Mouse (Mus musculus) CH12.LX (cell line): ENCODE measurements around the gene Hyal3. TPM values are rescaled to one million over a fixed set of nuclear protein-coding genes. Genes with fewer than 3 reads are reported as not detected.

ENCODE experiments used
- DNase-seq: peaks from one replicate; pipeline ENCODE4 v3.0.0-alpha.2; 2013; ENCODE audit errors: extremely low read depth
- H3K27ac ChIP-seq: 2 replicates; pipeline ENCODE4 v1.5.1; 2012; ENCODE audit warnings: low read depth, mild to moderate bottlenecking, control low read depth, moderate library complexity; ENCODE audit not compliant: insufficient read depth
- H3K27me3 ChIP-seq: replicated peaks from 2 replicates; pipeline ENCODE3; 2012; ENCODE audit warnings: inconsistent platforms
- H3K36me3 ChIP-seq, 2 experiments: replicated peaks in 1 of 2; 2 replicates each; pipeline versions ENCODE3 to v1.6.1; 2012; ENCODE audit warnings: inconsistent platforms in 1 of 2, low read length in 1 of 2, mild to moderate bottlenecking in 1 of 2, mixed read lengths in 1 of 2, moderate library complexity in 1 of 2; ENCODE audit not compliant: control insufficient read depth in 1 of 2, insufficient read depth in 1 of 2
- H3K4me1 ChIP-seq, 2 experiments: 2 replicates each; pipeline ENCODE4 v1.6.1; 2012; ENCODE audit warnings: inconsistent platforms in 1 of 2, moderate library complexity in 1 of 2; ENCODE audit not compliant: insufficient read depth in 2 of 2, control insufficient read depth in 1 of 2
- H3K4me2 ChIP-seq: 2 replicates; pipeline ENCODE4 v1.6.1; 2012; ENCODE audit warnings: low read depth, mild to moderate bottlenecking, control low read depth; ENCODE audit not compliant: poor library complexity, insufficient read depth, severe bottlenecking
- H3K4me3 ChIP-seq, 3 experiments: fragments of 150-350 bp in 1 of 3; sonication (generic) in 1 of 3; replicated peaks in 1 of 3; 2 replicates each; pipeline versions ENCODE3 to v1.5.1; 2011 to 2012; ENCODE audit warnings: low read depth in 2 of 3, low read length in 2 of 3, mild to moderate bottlenecking in 2 of 3, moderate library complexity in 2 of 3, control low read depth in 1 of 3, improper control_type of control experiment in 1 of 3, inconsistent platforms in 1 of 3, mixed read lengths in 1 of 3; ENCODE audit not compliant: poor library complexity in 1 of 3
- H3K79me2 ChIP-seq: replicated peaks from 2 replicates; pipeline ENCODE4 v1.6.1; 2012; ENCODE audit warnings: mild to moderate bottlenecking, moderate library complexity; ENCODE audit not compliant: control insufficient read depth, poor library complexity, insufficient read depth, severe bottlenecking; ENCODE audit errors: extremely low read depth
- H3K9ac ChIP-seq: 2 replicates; pipeline ENCODE4 v1.6.1; 2012; ENCODE audit warnings: low read depth, mild to moderate bottlenecking, control low read depth, moderate library complexity; ENCODE audit not compliant: insufficient read depth
- H3K9me3 ChIP-seq: replicated peaks from 2 replicates; pipeline ENCODE3; 2012; ENCODE audit warnings: low read length, inconsistent platforms, mixed read lengths
- BHLHE40 ChIP-seq: IDR thresholded peaks from 2 replicates; pipeline ENCODE4 v1.6.1; 2011; ENCODE audit warnings: mild to moderate bottlenecking, low read depth, low read length, improper control_type of control experiment
- CHD2 ChIP-seq: IDR thresholded peaks from 2 replicates; pipeline ENCODE4 v1.6.1; 2011; ENCODE audit warnings: low read length, improper control_type of control experiment
- CTCF ChIP-seq, 2 experiments: IDR thresholded peaks in 1 of 2; conservative IDR thresholded peaks in 1 of 2; 2 replicates each; pipeline ENCODE4 v1.5.1; 2011 to 2012; ENCODE audit warnings: low read depth in 2 of 2, low read length in 2 of 2, improper control_type of control experiment in 1 of 2, inconsistent platforms in 1 of 2, mild to moderate bottlenecking in 1 of 2, moderate library complexity in 1 of 2
- GABPA ChIP-seq: IDR thresholded peaks from 2 replicates; pipeline ENCODE4 v1.6.1; 2012; ENCODE audit warnings: low read depth, low read length, improper control_type of control experiment, inconsistent platforms; ENCODE audit not compliant: insufficient replicate concordance
- HCFC1 ChIP-seq: IDR thresholded peaks from 2 replicates; pipeline ENCODE4 v1.6.1; 2012; ENCODE audit warnings: low read depth, mild to moderate bottlenecking, inconsistent platforms, low read length, improper control_type of control experiment
- JUND ChIP-seq: conservative IDR thresholded peaks from 2 replicates; pipeline ENCODE4 v1.6.1; 2011; ENCODE audit warnings: low read depth, low read length, improper control_type of control experiment
- KAT2A ChIP-seq: IDR thresholded peaks from 2 replicates; pipeline ENCODE4 v1.6.1; 2012; ENCODE audit warnings: low read length, improper control_type of control experiment, inconsistent platforms; ENCODE audit not compliant: insufficient replicate concordance
- MAFK ChIP-seq: IDR thresholded peaks from 2 replicates; pipeline ENCODE4 v1.6.1; 2011; ENCODE audit warnings: low read length, improper control_type of control experiment; ENCODE audit not compliant: insufficient replicate concordance
- MAX ChIP-seq: IDR thresholded peaks from 2 replicates; pipeline ENCODE4 v1.6.1; 2011; ENCODE audit warnings: low read length, improper control_type of control experiment
- MEF2A ChIP-seq: IDR thresholded peaks from 2 replicates; pipeline ENCODE4 v1.6.1; 2014; ENCODE audit warnings: low read depth, mild to moderate bottlenecking, inconsistent platforms, low read length, improper control_type of control experiment, borderline replicate concordance
- MXI1 ChIP-seq: IDR thresholded peaks from 2 replicates; pipeline ENCODE4 v1.6.1; 2011; ENCODE audit warnings: mild to moderate bottlenecking, low read depth, low read length, improper control_type of control experiment
- MYC ChIP-seq: IDR thresholded peaks from 2 replicates; pipeline ENCODE4 v1.6.1; 2011; ENCODE audit warnings: low read depth, mild to moderate bottlenecking, improper control_type of control experiment, low read length
- POLR2AphosphoS2 ChIP-seq: IDR thresholded peaks from 2 replicates; pipeline ENCODE4 v1.6.1; 2011; ENCODE audit warnings: low read depth, low read length, improper control_type of control experiment
- SIN3A ChIP-seq: IDR thresholded peaks from 2 replicates; pipeline ENCODE4 v1.6.1; 2012; ENCODE audit warnings: low read length, improper control_type of control experiment, inconsistent platforms
- TBP ChIP-seq: conservative IDR thresholded peaks from 2 replicates; pipeline ENCODE4 v1.6.1; 2011; ENCODE audit warnings: low read depth, low read length, improper control_type of control experiment
- ZC3H11A ChIP-seq: IDR thresholded peaks from 2 replicates; pipeline ENCODE4 v1.6.1; 2012; ENCODE audit warnings: low read depth, mild to moderate bottlenecking, inconsistent platforms, low read length, improper control_type of control experiment
- ZKSCAN1 ChIP-seq: IDR thresholded peaks from 2 replicates; pipeline ENCODE4 v1.6.1; 2012; ENCODE audit warnings: low read depth, inconsistent platforms, low read length, improper control_type of control experiment, borderline replicate concordance
- dilution Hi-C: fragments of 300-500 bp; cut with MboI; formaldehyde crosslinking; loops from 2 replicates; pipeline ENCODE4 v1.14.3; 2020; ENCODE audit warnings: low sequenced_read_pairs; ENCODE audit not compliant: extremely low pct_unique_long_range_greater_than_20kb, extremely low pct_ligation_motif_present
- in situ Hi-C: fragments of 300-500 bp; cut with MboI; formaldehyde crosslinking; loops from 3 replicates; pipeline ENCODE4 v1.14.3; 2019; ENCODE audit warnings: low sequenced_read_pairs, low pct_ligation_motif_present, low pct_unique_long_range_greater_than_20kb, mixed read lengths
- polyA plus RNA-seq: library from polyadenylated mRNA; unstranded; fragments of >175 nt; gene quantifications from 2 replicates; pipeline ENCODE4 v1.2.1, GENCODE M21; 2012; ENCODE audit warnings: low read depth; ENCODE audit not compliant: insufficient read length
- total RNA-seq, 2 experiments: library from RNA; depleted of rRNA; stranded (reverse); fragments of 300-350 nt in 1 of 2; fragments of >200 nt in 1 of 2; gene quantifications; 2 replicates each; pipeline ENCODE4 v1.2.3; 2012 to 2014

Hyal3 gene
- total and polyA plus RNA-seq, 3 experiments = 0.12 to 0.21 (median 0.13) TPM

DNA sequence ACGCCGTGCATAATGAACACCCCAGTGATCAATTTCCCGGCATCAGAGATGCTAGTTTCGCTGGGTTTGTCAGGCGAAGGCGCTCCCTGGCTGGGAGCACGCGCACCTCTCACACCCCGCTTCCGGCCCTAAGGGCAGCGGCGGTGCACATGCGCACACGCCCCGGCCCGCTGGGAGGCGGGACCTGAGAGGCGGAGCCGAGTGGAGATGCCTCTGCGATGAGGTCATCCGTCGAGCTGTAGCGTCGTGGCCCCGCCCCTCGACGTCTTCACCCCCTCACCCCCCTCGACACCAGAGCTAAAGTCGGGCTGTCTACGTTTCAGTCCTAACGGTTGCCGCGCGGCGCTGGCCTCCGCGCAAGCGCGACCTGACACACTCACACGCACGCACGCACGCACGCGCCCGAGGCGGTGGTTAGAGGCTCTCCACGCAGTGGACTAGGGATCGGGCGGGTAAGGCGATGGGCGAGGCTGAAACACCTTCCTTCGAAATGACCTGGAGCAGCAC, 26.2 kb upstream of the Hyal3 start (continued):
- no peak for TF ChIP-seq ZC3H11A
- peak; percentile 6; the same call in 1 of the 2 replicates for TF ChIP-seq MEF2A
- TF ChIP-seq MAX = peak; percentile 91

DNA sequence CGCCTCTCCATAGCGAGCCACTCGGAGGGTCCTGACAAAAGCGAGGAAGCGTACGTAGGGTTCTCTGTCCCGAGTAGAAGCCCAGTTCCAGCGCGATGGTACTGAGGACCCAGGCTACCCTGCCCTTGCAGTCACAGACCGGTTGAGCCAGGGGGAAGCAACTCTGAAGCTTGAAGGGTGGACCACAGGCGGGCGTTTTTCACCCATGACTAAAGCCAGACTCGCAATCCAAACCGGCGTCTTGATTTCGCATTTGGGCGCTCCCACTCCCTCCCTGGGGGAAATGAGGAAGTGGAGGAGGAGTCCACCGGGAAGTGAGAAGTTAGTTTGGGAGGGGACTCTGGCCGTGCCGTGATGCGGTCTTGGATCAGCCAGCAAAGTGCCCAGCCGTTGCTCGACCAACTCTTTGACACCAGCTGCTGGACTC, 25.6 kb upstream of the Hyal3 start:
- no peaks in the 10 kb centered on the region for H3K27me3 ChIP-seq
- peak overlapping the region; percentile 77 for H3K9ac ChIP-seq
- in situ Hi-C loops (no loop called here), dilution Hi-C loops (no loop called here)
- peak overlapping the region; percentile 90; the same call in 1 of the 2 replicates for H3K4me2 ChIP-seq
- H3K9me3 ChIP-seq = no peaks in the 10 kb centered on the region
- H3K36me3 ChIP-seq = peaks cover 32 to 53% of the 10 kb centered on the region in 2 experiments
- TF ChIP-seq MXI1 = no peak
- no peak for TF ChIP-seq GABPA
- no peak for TF ChIP-seq CTCF (conservative IDR thresholded peaks at IDR 0.05 in 1 of 2, IDR thresholded peaks at IDR 0.05 in 1 of 2; ENCODE audit: low read depth in 2 of 2, low read length in 2 of 2)
- no peak; the same call in 1 of the 2 replicates for TF ChIP-seq MYC
- no peak for TF ChIP-seq JUND
- TF ChIP-seq MAFK = no peak
- TF ChIP-seq SIN3A = 0 out of 2 replicates have a peak, but pooled peaks have one; percentile 8
- no peak for DNase-seq
- peaks cover 29% of the 10 kb centered on the region for H3K79me2 ChIP-seq
- peak overlapping the region; percentile 69 to 91 (median 83) for H3K4me3 ChIP-seq
- peak overlapping the region; percentile 82 for H3K27ac ChIP-seq
- H3K4me1 ChIP-seq = peaks cover 10 to 30% of the 10 kb centered on the region in 2 experiments

DNA sequence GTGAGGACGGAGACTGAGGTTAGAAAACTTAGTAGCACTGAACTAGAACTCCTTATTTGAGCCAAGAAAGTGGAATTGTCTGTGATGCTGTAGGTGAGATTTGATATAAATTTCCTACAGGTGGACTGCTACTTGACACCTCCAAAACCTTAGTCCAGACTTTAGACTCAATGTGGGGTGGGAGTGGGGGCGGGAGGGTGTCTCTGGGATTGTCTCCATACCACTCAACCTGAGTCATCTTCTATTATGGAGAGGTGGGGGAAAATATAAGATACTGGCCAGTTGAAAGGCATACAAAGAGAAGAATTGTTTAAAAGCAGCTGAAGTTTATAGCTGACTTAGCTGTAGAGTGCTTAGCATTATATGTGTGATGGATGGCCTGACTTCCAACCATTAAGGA, 24.9 kb upstream of the Hyal3 start:
- dilution Hi-C loops (no loop called here), in situ Hi-C loops (no loop called here)
- Histone ChIP-seq H3K79me2 (peaks cover 29% of the 10 kb centered on the region), H3K36me3 (peaks cover 32 to 58% of the 10 kb centered on the region in 2 experiments), H3K27ac (no peak overlapping the region), H3K4me3 (peak overlapping the region; percentile 69 to 91 (median 83)), H3K4me1 (peaks cover 10 to 27% of the 10 kb centered on the region in 2 experiments), H3K4me2 (peak overlapping the region; percentile 90), H3K9me3 (no peaks in the 10 kb centered on the region), H3K27me3 (no peaks in the 10 kb centered on the region), H3K9ac (peak overlapping the region; percentile 77)
- TF ChIP-seq KAT2A = no peak
- no peak for TF ChIP-seq BHLHE40
- TF ChIP-seq POLR2AphosphoS2 = no peak
- TF ChIP-seq TBP = no peak
- TF ChIP-seq CHD2 = no peak
- no peak for TF ChIP-seq ZKSCAN1
- TF ChIP-seq HCFC1 = no peak
- no peak for DNase-seq
